Mouse (Mus musculus) CH12.LX (cell line): ENCODE results near the gene Zfp616. TPM values are rescaled to one million over a fixed set of nuclear protein-coding genes. Genes with fewer than 3 reads are reported as not detected.

Experiments used
- DNase-seq: peaks from one replicate; pipeline ENCODE4 v3.0.0-alpha.2; 2013; ENCODE audit errors: extremely low read depth
- H3K27ac ChIP-seq: 2 replicates; pipeline ENCODE4 v1.5.1; 2012; ENCODE audit warnings: low read depth, mild to moderate bottlenecking, control low read depth, moderate library complexity; ENCODE audit not compliant: insufficient read depth
- H3K27me3 ChIP-seq: replicated peaks from 2 replicates; pipeline ENCODE3; 2012; ENCODE audit warnings: inconsistent platforms
- H3K36me3 ChIP-seq, 2 experiments: replicated peaks in 1 of 2; 2 replicates each; pipeline versions ENCODE3 to v1.6.1; 2012; ENCODE audit warnings: inconsistent platforms in 1 of 2, low read length in 1 of 2, mild to moderate bottlenecking in 1 of 2, mixed read lengths in 1 of 2, moderate library complexity in 1 of 2; ENCODE audit not compliant: control insufficient read depth in 1 of 2, insufficient read depth in 1 of 2
- H3K4me1 ChIP-seq, 2 experiments: 2 replicates each; pipeline ENCODE4 v1.6.1; 2012; ENCODE audit warnings: inconsistent platforms in 1 of 2, moderate library complexity in 1 of 2; ENCODE audit not compliant: insufficient read depth in 2 of 2, control insufficient read depth in 1 of 2
- H3K4me2 ChIP-seq: 2 replicates; pipeline ENCODE4 v1.6.1; 2012; ENCODE audit warnings: low read depth, mild to moderate bottlenecking, control low read depth; ENCODE audit not compliant: poor library complexity, insufficient read depth, severe bottlenecking
- H3K4me3 ChIP-seq, 3 experiments: fragments of 150-350 bp in 1 of 3; sonication (generic) in 1 of 3; replicated peaks in 1 of 3; 2 replicates each; pipeline versions ENCODE3 to v1.5.1; 2011 to 2012; ENCODE audit warnings: low read depth in 2 of 3, low read length in 2 of 3, mild to moderate bottlenecking in 2 of 3, moderate library complexity in 2 of 3, control low read depth in 1 of 3, improper control_type of control experiment in 1 of 3, inconsistent platforms in 1 of 3, mixed read lengths in 1 of 3; ENCODE audit not compliant: poor library complexity in 1 of 3
- H3K79me2 ChIP-seq: replicated peaks from 2 replicates; pipeline ENCODE4 v1.6.1; 2012; ENCODE audit warnings: mild to moderate bottlenecking, moderate library complexity; ENCODE audit not compliant: control insufficient read depth, poor library complexity, insufficient read depth, severe bottlenecking; ENCODE audit errors: extremely low read depth
- H3K9ac ChIP-seq: 2 replicates; pipeline ENCODE4 v1.6.1; 2012; ENCODE audit warnings: low read depth, mild to moderate bottlenecking, control low read depth, moderate library complexity; ENCODE audit not compliant: insufficient read depth
- H3K9me3 ChIP-seq: replicated peaks from 2 replicates; pipeline ENCODE3; 2012; ENCODE audit warnings: low read length, inconsistent platforms, mixed read lengths
- BHLHE40 ChIP-seq: IDR thresholded peaks from 2 replicates; pipeline ENCODE4 v1.6.1; 2011; ENCODE audit warnings: mild to moderate bottlenecking, low read depth, low read length, improper control_type of control experiment
- CHD1 ChIP-seq: IDR thresholded peaks from 2 replicates; pipeline ENCODE4 v1.6.1; 2012; ENCODE audit warnings: low read depth, low read length, improper control_type of control experiment, inconsistent platforms
- E2F4 ChIP-seq: IDR thresholded peaks from 2 replicates; pipeline ENCODE4 v1.6.1; 2011; ENCODE audit warnings: low read depth, low read length, improper control_type of control experiment; ENCODE audit not compliant: insufficient replicate concordance
- ETS1 ChIP-seq: conservative IDR thresholded peaks from 2 replicates; pipeline ENCODE4 v1.6.1; 2012; ENCODE audit warnings: low read depth, mild to moderate bottlenecking, inconsistent platforms, low read length, improper control_type of control experiment, moderate library complexity
- HCFC1 ChIP-seq: IDR thresholded peaks from 2 replicates; pipeline ENCODE4 v1.6.1; 2012; ENCODE audit warnings: low read depth, mild to moderate bottlenecking, inconsistent platforms, low read length, improper control_type of control experiment
- JUN ChIP-seq: IDR thresholded peaks from 2 replicates; pipeline ENCODE4 v1.6.1; 2011; ENCODE audit warnings: low read depth, mild to moderate bottlenecking, low read length, improper control_type of control experiment, moderate library complexity; ENCODE audit not compliant: insufficient read depth
- JUND ChIP-seq: conservative IDR thresholded peaks from 2 replicates; pipeline ENCODE4 v1.6.1; 2011; ENCODE audit warnings: low read depth, low read length, improper control_type of control experiment
- MAFK ChIP-seq: IDR thresholded peaks from 2 replicates; pipeline ENCODE4 v1.6.1; 2011; ENCODE audit warnings: low read length, improper control_type of control experiment; ENCODE audit not compliant: insufficient replicate concordance
- MAZ ChIP-seq: IDR thresholded peaks from 2 replicates; pipeline ENCODE4 v1.6.1; 2012; ENCODE audit warnings: low read depth, mild to moderate bottlenecking, inconsistent platforms, low read length, improper control_type of control experiment, moderate library complexity
- MEF2A ChIP-seq: IDR thresholded peaks from 2 replicates; pipeline ENCODE4 v1.6.1; 2014; ENCODE audit warnings: low read depth, mild to moderate bottlenecking, inconsistent platforms, low read length, improper control_type of control experiment, borderline replicate concordance
- MXI1 ChIP-seq: IDR thresholded peaks from 2 replicates; pipeline ENCODE4 v1.6.1; 2011; ENCODE audit warnings: mild to moderate bottlenecking, low read depth, low read length, improper control_type of control experiment
- NELFE ChIP-seq: IDR thresholded peaks from 2 replicates; pipeline ENCODE4 v1.6.1; 2011; ENCODE audit warnings: low read depth, low read length, improper control_type of control experiment
- NRF1 ChIP-seq: IDR thresholded peaks from 2 replicates; pipeline ENCODE4 v1.6.1; 2014; ENCODE audit warnings: low read depth, mild to moderate bottlenecking, inconsistent platforms, low read length, improper control_type of control experiment, moderate library complexity
- POLR2A ChIP-seq: IDR thresholded peaks from 2 replicates; pipeline ENCODE4 v1.6.1; 2011; ENCODE audit warnings: low read depth, mild to moderate bottlenecking, improper control_type of control experiment, low read length
- POLR2AphosphoS2 ChIP-seq: IDR thresholded peaks from 2 replicates; pipeline ENCODE4 v1.6.1; 2011; ENCODE audit warnings: low read depth, low read length, improper control_type of control experiment
- RCOR1 ChIP-seq: conservative IDR thresholded peaks from 2 replicates; pipeline ENCODE4 v1.6.1; 2012; ENCODE audit warnings: low read depth, mild to moderate bottlenecking, inconsistent platforms, low read length, improper control_type of control experiment
- SMC3 ChIP-seq: IDR thresholded peaks from 2 replicates; pipeline ENCODE4 v1.6.1; 2011; ENCODE audit warnings: low read depth, low read length, improper control_type of control experiment
- TCF12 ChIP-seq: IDR thresholded peaks from 2 replicates; pipeline ENCODE4 v1.6.1; 2014; ENCODE audit warnings: low read depth, mild to moderate bottlenecking, inconsistent platforms, low read length, improper control_type of control experiment
- UBTF ChIP-seq: IDR thresholded peaks from 2 replicates; pipeline ENCODE4 v1.6.1; 2012; ENCODE audit warnings: low read depth, mild to moderate bottlenecking, inconsistent platforms, low read length, improper control_type of control experiment, moderate library complexity
- USF1 ChIP-seq: IDR thresholded peaks from 2 replicates; pipeline ENCODE4 v1.6.1; 2014; ENCODE audit warnings: low read depth, mild to moderate bottlenecking, inconsistent platforms, low read length, improper control_type of control experiment
- ZC3H11A ChIP-seq: IDR thresholded peaks from 2 replicates; pipeline ENCODE4 v1.6.1; 2012; ENCODE audit warnings: low read depth, mild to moderate bottlenecking, inconsistent platforms, low read length, improper control_type of control experiment
- ZMIZ1 ChIP-seq: IDR thresholded peaks from 2 replicates; pipeline ENCODE4 v1.6.1; 2012; ENCODE audit warnings: low read depth, mild to moderate bottlenecking, inconsistent platforms, low read length, improper control_type of control experiment
- dilution Hi-C: fragments of 300-500 bp; cut with MboI; formaldehyde crosslinking; loops from 2 replicates; pipeline ENCODE4 v1.14.3; 2020; ENCODE audit warnings: low sequenced_read_pairs; ENCODE audit not compliant: extremely low pct_unique_long_range_greater_than_20kb, extremely low pct_ligation_motif_present
- in situ Hi-C: fragments of 300-500 bp; cut with MboI; formaldehyde crosslinking; loops from 3 replicates; pipeline ENCODE4 v1.14.3; 2019; ENCODE audit warnings: low sequenced_read_pairs, low pct_ligation_motif_present, low pct_unique_long_range_greater_than_20kb, mixed read lengths
- polyA plus RNA-seq: library from polyadenylated mRNA; unstranded; fragments of >175 nt; gene quantifications from 2 replicates; pipeline ENCODE4 v1.2.1, GENCODE M21; 2012; ENCODE audit warnings: low read depth; ENCODE audit not compliant: insufficient read length
- total RNA-seq, 2 experiments: library from RNA; depleted of rRNA; stranded (reverse); fragments of 300-350 nt in 1 of 2; fragments of >200 nt in 1 of 2; gene quantifications; 2 replicates each; pipeline ENCODE4 v1.2.3; 2012 to 2014

Gene Zfp616
- total and polyA plus RNA-seq, 3 experiments = not detected

- no peak for TF ChIP-seq CHD1
- 0 out of 2 replicates have a peak, but pooled peaks have one; percentile 27 for TF ChIP-seq JUND
- no peak for TF ChIP-seq HCFC1
- peak; percentile 84 for TF ChIP-seq BHLHE40
- no peak for TF ChIP-seq POLR2A
- peak; percentile 58 for TF ChIP-seq ETS1
- no peak for TF ChIP-seq NELFE
- no peak for TF ChIP-seq MXI1
- no peak for TF ChIP-seq SMC3
- no peak for TF ChIP-seq JUN
- TF ChIP-seq MAZ = no peak
- TF ChIP-seq UBTF = no peak
- 0 out of 2 replicates have a peak, but pooled peaks have one; percentile 19 for TF ChIP-seq MAFK
- no peak for TF ChIP-seq USF1
- 0 out of 2 replicates have a peak, but pooled peaks have one; percentile 13 for TF ChIP-seq TCF12
These were observed 31.8 kb downstream of the Zfp616 start (continued) for GRCm38 (mm10) chr11:74101507-74101906.

GRCm38 (mm10) chr11:74105066-74105465 is 35.3 kb downstream of the Zfp616 start:
- Histone ChIP-seq H3K4me2 (no peak overlapping the region), H3K9me3 (peaks cover 6% of the 10 kb centered on the region), H3K4me3 (no peak overlapping the region), H3K27me3 (peaks cover 9% of the 10 kb centered on the region), H3K27ac (no peak overlapping the region), H3K79me2 (no peaks in the 10 kb centered on the region), H3K4me1 (peaks cover 10 to 17% of the 10 kb centered on the region in 2 experiments), H3K36me3 (no peaks in the 10 kb centered on the region), H3K9ac (no peak overlapping the region)
- in situ Hi-C loops = no loop called here
- dilution Hi-C loops = no loop called here
- no peak for DNase-seq
- TF ChIP-seq POLR2AphosphoS2 = no peak
- no peak for TF ChIP-seq MXI1
- TF ChIP-seq NRF1 = no peak
- no peak for TF ChIP-seq RCOR1
- no peak for TF ChIP-seq ZC3H11A
- TF ChIP-seq MAZ = no peak
- no peak for TF ChIP-seq POLR2A
- TF ChIP-seq MEF2A = no peak
- no peak for TF ChIP-seq JUND
- TF ChIP-seq E2F4 = no peak
- TF ChIP-seq ZMIZ1 = no peak
- TF ChIP-seq NELFE = no peak
